Mouse (Mus musculus) midbrain, postnatal 0 days (tissue): ENCODE measurements around the gene Tamm41. TPM values are rescaled to one million over a fixed set of nuclear protein-coding genes. Genes with fewer than 3 reads are reported as not detected.

Source experiments
- ATAC-seq: fragments of 200-750 bp; cut with Nextera tagmentation; 2 replicates; pipeline ENCODE4 v1.8.0; 2017; ENCODE audit warnings: moderate number of reproducible peaks, mild to moderate bottlenecking, moderate TSS enrichment, moderate library complexity; ENCODE audit not compliant: low FRiP score
- DNase-seq: peaks from one replicate; pipeline ENCODE4 v3.0.0-alpha.2; 2015; ENCODE audit warnings: low spot score
- H3K27ac ChIP-seq: fragments of 300-500 bp; sonication (generic); 2 replicates; pipeline ENCODE4 v1.5.1; 2014; ENCODE audit warnings: low read depth, mild to moderate bottlenecking, low read length, mixed read lengths
- H3K27me3 ChIP-seq: fragments of 300-500 bp; sonication (generic); 2 replicates; pipeline ENCODE4 v1.6.1; 2014; ENCODE audit warnings: low read length, control low read depth, mixed read lengths; ENCODE audit not compliant: insufficient read depth
- H3K36me3 ChIP-seq: fragments of 300-500 bp; sonication (generic); 2 replicates; pipeline ENCODE4 v1.6.1; 2014; ENCODE audit warnings: low read length, control low read depth, mixed read lengths; ENCODE audit not compliant: insufficient read depth
- H3K4me1 ChIP-seq: fragments of 300-500 bp; sonication (generic); 2 replicates; pipeline ENCODE4 v1.6.1; 2014; ENCODE audit warnings: mild to moderate bottlenecking, control low read depth, antibody characterized with exemption, low read length, mixed read lengths; ENCODE audit not compliant: insufficient read depth
- H3K4me2 ChIP-seq: fragments of 300-500 bp; sonication (generic); 2 replicates; pipeline ENCODE4 v1.6.1; 2014; ENCODE audit warnings: low read depth, mild to moderate bottlenecking, low read length, mixed read lengths; ENCODE audit not compliant: poor library complexity, severe bottlenecking
- H3K4me3 ChIP-seq: fragments of 300-500 bp; sonication (generic); 2 replicates; pipeline ENCODE4 v1.5.1; 2014; ENCODE audit warnings: low read depth, mild to moderate bottlenecking, low read length, moderate library complexity
- H3K9ac ChIP-seq: fragments of 300-500 bp; sonication (generic); replicated peaks from 2 replicates; pipeline ENCODE4 v1.6.1; 2014; ENCODE audit warnings: mild to moderate bottlenecking, low read length, moderate library complexity, mixed read lengths; ENCODE audit not compliant: poor library complexity, severe bottlenecking
- H3K9me3 ChIP-seq: fragments of 300-500 bp; sonication (generic); 2 replicates; pipeline ENCODE4 v1.6.1; 2016; ENCODE audit warnings: low read length, control low read depth
- CTCF ChIP-seq: IDR thresholded peaks from 2 replicates; pipeline ENCODE4 v1.5.1; 2016; ENCODE audit warnings: antibody characterized with exemption, mild to moderate bottlenecking
- WGBS: fragments of 180-500 bp; shearing (Covaris S2); extraction: QIAGEN DNeasy Blood & Tissue Kit; methylation state at CpG from one replicate; pipeline ENCODE4 v1.1.7; 2014; 5-methylcytosine and 5-hydroxymethylcytosine counted together
- polyA plus RNA-seq: library from polyadenylated mRNA; unstranded; fragments of >200 nt; fragmentation: Nextera tagmentation; extraction: Ambion mirVana; gene quantifications from 2 replicates; pipeline ENCODE4 v1.2.1, GENCODE M21; 2015
- total RNA-seq: library from RNA; depleted of rRNA; stranded (reverse); fragments of >200 nt; gene quantifications from 2 replicates; pipeline ENCODE4 v1.2.3, GENCODE M21; 2014; rRNA removed

The Tamm41 gene
- 39.4 and 50.8 TPM in 2 replicates for total RNA-seq
- 45.9 and 47.7 TPM in 2 replicates for polyA plus RNA-seq

DNA sequence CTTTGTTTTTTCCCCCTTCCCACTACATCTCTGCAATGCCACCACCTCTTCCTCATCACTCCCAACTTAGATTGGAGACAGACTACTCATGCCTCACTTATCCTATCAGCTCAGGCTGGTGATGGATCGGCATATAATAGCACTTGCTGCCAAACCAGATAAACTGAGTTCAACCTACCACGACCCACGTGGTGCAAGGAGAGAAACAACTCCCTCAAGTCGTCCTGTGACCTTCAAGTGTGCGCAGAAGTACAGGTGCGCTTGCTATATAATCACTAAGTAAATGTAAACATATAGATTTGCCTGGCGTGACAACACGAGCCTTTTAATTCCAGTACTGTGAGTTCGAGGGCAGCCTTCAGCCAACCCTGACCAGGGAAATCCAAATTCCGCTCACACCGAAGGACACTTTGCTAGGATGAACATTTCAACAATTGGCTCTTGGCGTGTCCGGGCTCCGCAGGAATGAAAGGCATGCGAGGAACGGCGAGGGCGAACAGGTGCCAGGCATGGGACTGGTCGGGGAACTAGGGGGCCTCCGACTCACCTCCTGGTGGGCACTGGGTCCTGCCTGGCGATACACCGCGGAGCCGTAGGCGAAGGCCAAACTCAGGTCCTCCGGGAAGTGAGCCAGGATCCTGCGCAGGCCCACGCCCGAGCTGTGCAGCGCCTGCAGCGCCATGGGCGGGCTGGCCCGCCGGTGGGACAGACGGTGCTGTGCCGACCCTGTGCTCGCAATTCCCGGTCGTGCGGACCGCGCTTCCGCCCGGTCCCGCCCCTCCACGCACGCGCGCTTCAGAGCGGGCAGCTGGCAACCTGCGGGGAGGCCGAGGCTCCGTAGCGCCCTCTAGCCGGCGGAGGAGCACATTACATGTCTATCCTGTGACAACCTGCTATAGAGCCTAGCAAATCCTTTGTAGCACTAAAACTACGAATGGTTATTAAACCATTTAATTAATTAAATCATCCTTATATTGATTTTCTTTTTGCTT, at the start of gene Tamm41:
Gene Tamm41, minus strand, starts transcription at position 774 of the 992 bp plus-strand sequence.
- Histone ChIP-seq H3K27ac (no peak within 1 kb of the TSS), H3K27me3 (no peaks in the 10 kb centered on the region), H3K4me1 (peaks cover 5% of the 10 kb centered on the region; the same call in 1 of the 2 replicates), H3K4me2 (peak within 1 kb of the TSS; percentile 80), H3K36me3 (peaks cover 20% of the 10 kb centered on the region), H3K4me3 (peak within 1 kb of the TSS; percentile 87), H3K9ac (peak within 1 kb of the TSS; percentile 68), H3K9me3 (no peaks in the 10 kb centered on the region)
- DNase-seq (peak; percentile 86), ATAC-seq (peak; percentile 90)
- under 1% methylated on average over 57 of the region's 57 CpGs for WGBS
- peak; percentile 97 for TF ChIP-seq CTCF

DNA sequence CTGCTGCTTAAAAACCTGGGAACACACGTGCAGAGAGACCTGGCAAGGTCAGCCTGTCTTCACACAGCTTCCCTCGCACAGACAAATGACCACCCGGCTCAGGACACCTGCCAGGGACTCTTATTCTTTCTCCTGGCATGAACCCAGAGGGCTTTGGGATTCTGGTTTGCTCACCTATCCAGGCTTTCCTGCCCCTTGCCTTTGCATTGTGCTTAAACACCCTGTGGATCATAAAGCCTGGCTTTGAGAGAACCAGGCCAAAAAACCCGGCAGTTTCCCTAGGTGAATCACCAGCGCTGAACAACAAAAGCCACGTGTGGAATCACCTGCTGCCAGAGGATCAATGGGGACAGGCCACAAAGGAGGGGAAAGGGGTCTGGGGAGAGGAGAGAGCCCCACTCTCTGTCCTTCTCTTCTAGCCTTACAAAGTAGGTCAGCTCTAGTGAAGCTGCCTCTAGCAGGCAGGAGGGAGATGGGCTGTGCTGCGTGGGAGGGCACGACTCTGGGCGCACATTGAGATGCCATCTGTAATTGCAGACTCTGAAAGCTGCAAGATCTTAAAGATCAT, 47.7 kb upstream of the Tamm41 start:
- 45% methylated on average over 9 of the region's 9 CpGs for WGBS
- H3K4me1 ChIP-seq = no peaks in the 10 kb centered on the region
- no peaks in the 10 kb centered on the region for H3K27me3 ChIP-seq
- H3K9ac ChIP-seq = no peak overlapping the region
- H3K36me3 ChIP-seq = no peaks in the 10 kb centered on the region
- H3K4me3 ChIP-seq = no peak overlapping the region
- peak; percentile 35 for DNase-seq
- H3K27ac ChIP-seq = no peak overlapping the region
- H3K4me2 ChIP-seq = no peak overlapping the region
- no peak for ATAC-seq
- no peak for TF ChIP-seq CTCF
- H3K9me3 ChIP-seq = no peaks in the 10 kb centered on the region

DNA sequence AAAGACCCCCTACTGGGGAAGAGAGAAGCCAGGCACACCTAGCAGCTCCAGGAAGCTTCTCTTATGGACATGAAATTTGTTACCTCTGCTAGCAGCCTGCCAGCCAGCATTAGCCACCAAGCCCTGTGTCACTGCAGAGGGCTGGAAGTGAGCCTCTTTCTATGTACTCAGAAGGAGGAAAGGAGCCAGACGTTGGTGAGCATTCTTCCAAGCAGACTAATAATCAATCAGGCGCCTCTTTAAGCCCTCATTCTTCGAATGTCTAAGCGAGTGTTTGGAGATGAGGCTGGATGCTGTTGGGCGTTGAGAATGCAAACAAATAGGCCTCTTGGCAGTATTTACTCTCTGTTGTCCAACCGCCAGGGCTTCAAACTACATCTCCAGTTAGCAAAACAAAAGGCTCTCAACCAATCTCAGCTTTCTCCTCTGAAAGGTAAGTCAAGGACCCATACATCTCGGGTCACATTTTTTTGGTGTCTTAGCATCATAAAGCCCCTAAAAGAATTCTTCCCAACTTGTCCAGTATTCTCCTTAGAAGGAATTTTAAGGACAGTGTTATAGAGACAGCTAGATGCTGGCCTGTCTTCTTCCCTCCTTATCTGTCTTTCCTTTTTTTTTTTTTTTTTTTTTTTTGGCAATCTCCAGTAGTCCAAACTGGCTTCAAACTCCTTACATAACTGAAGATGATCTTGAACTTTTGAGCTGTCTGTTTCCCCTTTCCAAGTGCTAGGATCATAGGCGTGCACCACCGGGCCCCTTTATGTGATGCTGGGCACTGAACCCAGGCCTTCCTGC, 39.3 kb upstream of the Tamm41 start:
- no peaks in the 10 kb centered on the region for H3K4me1 ChIP-seq
- H3K9me3 ChIP-seq = no peaks in the 10 kb centered on the region

GRCm38 (mm10) chr6:115072024-115072423, 34.3 kb upstream of the Tamm41 start:
- no peak for TF ChIP-seq CTCF
- Histone ChIP-seq H3K36me3 (no peaks in the 10 kb centered on the region), H3K4me2 (no peak overlapping the region), H3K27ac (no peak overlapping the region), H3K27me3 (no peaks in the 10 kb centered on the region), H3K4me1 (no peaks in the 10 kb centered on the region), H3K9me3 (no peaks in the 10 kb centered on the region), H3K9ac (no peak overlapping the region), H3K4me3 (no peak overlapping the region)
- WGBS = 75% methylated on average over 2 of the region's 2 CpGs
- DNase-seq = peak; percentile 64
- no peak for ATAC-seq

More for the DNA sequence above, 39.3 kb upstream of the Tamm41 start:
- Histone ChIP-seq H3K36me3 (no peaks in the 10 kb centered on the region), H3K4me3 (no peak overlapping the region), H3K27me3 (no peaks in the 10 kb centered on the region), H3K4me2 (no peak overlapping the region), H3K27ac (no peak overlapping the region), H3K9ac (no peak overlapping the region)
- DNase-seq (peak; percentile 35), ATAC-seq (no peak)
- no peak for TF ChIP-seq CTCF
- 49% methylated on average over 9 of the region's 9 CpGs for WGBS

DNA sequence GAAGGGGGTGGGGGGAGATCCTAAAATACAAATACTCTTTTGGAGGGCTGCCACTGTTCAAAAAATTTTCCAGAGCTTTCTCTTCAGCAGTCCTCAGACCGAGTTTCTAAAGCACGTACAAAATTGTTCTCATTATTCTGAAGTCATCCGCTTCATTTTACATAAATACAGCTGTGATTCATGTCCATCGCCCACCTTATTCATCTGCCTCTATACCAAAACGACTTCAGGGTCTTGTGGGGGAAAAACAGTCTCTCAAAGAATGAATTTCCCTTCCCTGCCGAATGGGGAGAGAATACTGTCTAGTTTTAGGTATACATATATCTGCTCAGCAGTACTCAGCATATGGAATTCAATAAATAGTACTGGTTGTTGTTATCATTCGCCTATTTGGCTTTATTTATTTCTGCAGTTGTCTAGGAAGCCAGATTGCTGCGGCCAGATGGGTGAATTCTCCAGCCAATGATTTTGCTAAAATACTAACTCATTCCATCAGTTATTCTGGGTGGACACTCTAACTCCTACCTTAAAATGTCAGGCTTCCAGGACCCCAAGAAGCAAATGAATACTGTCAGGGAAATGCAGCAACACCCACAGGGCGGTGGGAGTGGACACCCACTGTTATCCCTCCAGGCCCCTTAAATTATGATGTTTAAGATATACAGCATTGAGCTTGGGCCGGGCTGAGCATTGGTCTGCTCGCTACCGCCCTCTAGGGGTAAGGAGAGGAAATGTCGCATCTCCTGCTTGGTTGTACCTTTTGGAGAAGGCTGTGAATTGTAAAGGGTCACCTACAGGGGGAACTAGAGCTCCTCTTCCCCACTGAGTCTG, 27.9 kb upstream of the Tamm41 start:
- TF ChIP-seq CTCF = peak; percentile 79

More for the DNA sequence above, 27.9 kb upstream of the Tamm41 start:
- DNase-seq (no peak), ATAC-seq (no peak)
- Histone ChIP-seq H3K27ac (no peak overlapping the region), H3K9me3 (no peaks in the 10 kb centered on the region), H3K4me3 (no peak overlapping the region), H3K4me2 (no peak overlapping the region), H3K27me3 (no peaks in the 10 kb centered on the region), H3K36me3 (no peaks in the 10 kb centered on the region), H3K9ac (no peak overlapping the region), H3K4me1 (no peaks in the 10 kb centered on the region)
- 44% methylated on average over 13 of the region's 13 CpGs for WGBS
